Mouse (Mus musculus): ENCODE results near the gene Akap5.

Gene Akap5

GRCm38 (mm10) chr12:76369206-76369977 lies 44.7 kb downstream of the Akap5 start, which contains the start of gene Zbtb25:
TSS of gene Zbtb25 (minus strand) at chr12:76369602.
- DNase-seq = peak; percentile 74

GRCm38 (mm10) chr12:76369978-76370830 lies 45.5 kb downstream of the Akap5 start, which contains the start of gene Zbtb1:
TSS of gene Zbtb1 (plus strand) at chr12:76370266.
- DNase-seq = peak; percentile 86

- peak; percentile 84 for DNase-seq
Observed at GRCm38 (mm10) chr12:76370831-76371571, 46.3 kb downstream of the Akap5 start.

GRCm38 (mm10) chr12:76372046-76372445 lies 47.4 kb downstream of the Akap5 start:
- no peak for DNase-seq

- DNase-seq = peak; percentile 54
Observed at GRCm38 (mm10) chr12:76372881-76373818, 48.5 kb downstream of the Akap5 start.

- DNase-seq = no peak
Observed at GRCm38 (mm10) chr12:76373991-76374390, 49.3 kb downstream of the Akap5 start.

- no peak for DNase-seq
Observed at GRCm38 (mm10) chr12:76374911-76375310, 50.2 kb downstream of the Akap5 start.

- no peak for DNase-seq
Observed at GRCm38 (mm10) chr12:76375506-76375905, 50.8 kb downstream of the Akap5 start.

GRCm38 (mm10) chr12:76376649-76377048 lies 52.0 kb downstream of the Akap5 start:
- peak; percentile 61 for DNase-seq

- no peak for DNase-seq
Observed at GRCm38 (mm10) chr12:76377059-76377458, 52.4 kb downstream of the Akap5 start.

- DNase-seq = no peak
Observed at GRCm38 (mm10) chr12:76377726-76378125, 53.0 kb downstream of the Akap5 start.

- no peak for DNase-seq
Observed at GRCm38 (mm10) chr12:76378556-76378955, 53.9 kb downstream of the Akap5 start.

GRCm38 (mm10) chr12:76380151-76380550 lies 55.5 kb downstream of the Akap5 start:
- DNase-seq = no peak

All from thymus, postnatal 25 days (tissue).